Mouse (Mus musculus): Measurements from ENCODE around the gene Gm10309.
"Not testable (repeated sequence)": the region's sequence is repeated elsewhere in the genome, so short reads cannot be mapped to it uniquely, and the experiment has no call there.

Gm10309 gene

DNA sequence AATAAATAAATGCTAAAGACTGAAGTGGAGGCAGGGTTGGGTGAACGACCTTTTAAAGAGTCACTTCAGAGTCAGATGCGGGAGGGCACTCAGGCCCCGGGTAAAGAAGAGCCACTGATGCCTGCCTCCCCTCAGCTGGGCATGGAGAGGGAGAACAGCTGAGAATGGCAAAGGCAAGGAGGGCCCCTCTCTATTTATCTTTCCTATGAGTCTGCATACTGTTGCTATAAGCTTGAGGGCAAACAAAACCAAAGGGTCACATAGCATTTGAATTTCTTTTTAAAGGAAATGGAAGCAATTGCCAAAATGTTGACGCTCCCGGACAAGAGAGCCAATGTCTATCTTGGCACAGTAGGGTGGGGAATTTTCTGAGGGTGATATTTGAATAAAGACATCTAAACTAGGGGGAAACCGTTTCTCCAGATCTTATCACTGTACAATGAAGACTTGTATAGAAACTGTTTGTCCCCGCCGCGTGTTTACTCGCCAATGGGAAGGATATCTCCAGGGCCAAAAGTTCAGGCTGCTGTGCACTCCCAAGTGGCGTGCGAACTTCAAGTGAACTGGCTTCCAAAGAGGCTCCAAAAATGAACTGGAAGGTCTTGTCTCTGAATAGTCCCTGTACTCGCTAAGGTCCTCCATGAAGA is 10.1 kb upstream of the Gm10309 start:
- DNase-seq (ENCODE audit: low read depth, low spot score) = no peak

- no peak for DNase-seq (ENCODE audit: low read depth, low spot score)
Measured at GRCm38 (mm10) chr17:86509871-86510270, 4.8 kb upstream of the Gm10309 start.

DNA sequence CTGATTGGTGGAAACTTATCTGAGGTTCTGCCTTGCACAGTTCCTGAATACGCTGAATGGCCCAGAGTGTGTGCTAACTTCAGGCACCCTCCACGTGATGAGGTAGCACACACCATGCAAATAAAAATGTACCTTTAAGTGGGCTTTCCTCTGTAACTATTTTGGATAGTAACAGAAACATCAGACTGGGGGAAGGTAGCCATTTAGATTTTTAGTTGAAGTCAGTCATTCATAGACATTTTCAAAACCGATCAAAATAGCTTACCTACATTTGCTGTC is 3.1 kb upstream of the Gm10309 start:
- no peak for DNase-seq (ENCODE audit: low read depth, low spot score)

DNA sequence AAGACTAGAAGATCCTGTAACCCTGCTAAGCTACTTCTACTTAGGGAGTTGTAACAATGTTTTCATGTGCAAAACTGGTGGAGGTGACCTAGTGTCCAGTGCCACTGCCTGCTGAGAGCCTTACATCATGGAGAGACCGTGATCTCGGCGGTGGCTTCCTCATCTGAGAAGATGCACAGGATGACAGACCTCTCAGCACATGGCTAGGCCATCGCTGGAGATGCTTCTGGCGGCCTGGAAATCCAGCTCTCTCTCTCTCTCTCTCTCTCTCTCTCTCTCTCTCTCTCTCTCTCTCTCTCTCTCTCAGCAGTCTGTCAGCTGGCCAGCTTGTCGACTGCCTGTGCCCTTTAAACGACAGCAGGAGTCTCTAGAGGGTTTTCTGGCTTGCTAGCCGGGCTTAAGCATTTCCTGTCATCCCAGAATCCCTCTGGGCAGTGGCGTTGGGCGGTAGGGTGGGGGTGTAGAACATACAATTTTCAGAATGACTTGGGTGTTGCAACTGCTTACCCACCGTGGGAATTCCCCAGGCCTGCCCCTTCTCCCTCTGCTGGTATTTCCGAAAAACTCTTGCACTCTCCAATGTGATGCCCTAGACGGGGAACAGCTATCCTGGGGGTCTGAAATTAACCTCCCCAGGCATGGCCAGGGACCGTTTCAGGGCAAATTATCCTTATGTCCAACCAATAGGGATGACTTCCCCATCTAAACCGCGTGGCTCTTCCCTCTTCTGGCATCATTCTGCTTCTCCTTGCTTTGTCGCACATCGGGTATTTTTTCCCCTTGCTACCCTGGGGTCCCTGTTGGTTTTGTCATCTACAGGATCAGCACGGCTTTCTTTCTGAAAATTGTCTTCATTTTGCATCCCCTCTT is 2.5 kb upstream of the Gm10309 start:
- no peak for DNase-seq (ENCODE audit: low read depth, low spot score)

GRCm38 (mm10) chr17:86506881-86507280 is 1.8 kb upstream of the Gm10309 start:
- no peak for DNase-seq (ENCODE audit: low read depth, low spot score)

DNA sequence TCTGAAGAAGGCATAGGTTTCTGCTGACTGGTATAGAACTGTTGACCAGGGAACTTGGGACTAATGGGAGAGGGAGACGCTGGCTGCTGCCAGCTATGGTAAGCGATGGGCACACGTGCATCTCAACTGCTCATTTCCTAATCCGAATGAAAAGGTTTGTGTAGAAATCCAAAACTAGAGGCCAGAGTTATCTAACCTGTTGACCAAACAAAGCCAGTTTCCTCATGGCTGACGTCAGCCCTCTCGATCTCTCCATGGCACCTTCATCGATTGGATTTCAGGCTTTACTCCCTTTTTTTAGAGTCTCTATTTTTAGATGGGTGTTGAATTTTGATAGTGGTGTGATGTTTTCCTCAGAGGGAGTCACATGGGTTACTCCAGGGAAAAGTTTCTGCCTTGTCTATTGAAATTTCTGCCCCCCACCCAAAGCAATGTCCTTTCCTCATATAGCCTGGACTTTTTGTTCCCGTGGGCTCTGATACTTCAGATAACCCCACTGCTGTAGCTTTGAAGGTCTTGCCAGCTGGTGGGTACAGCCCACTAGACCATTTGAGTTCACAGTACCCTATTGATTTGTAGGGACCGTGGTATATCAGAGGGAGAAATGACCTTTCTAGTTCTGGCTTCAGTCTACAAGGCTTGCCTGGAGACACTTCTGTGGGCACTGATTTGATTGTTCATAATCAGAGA is 1.7 kb downstream of the Gm10309 start:
- DNase-seq (ENCODE audit: low read depth, low spot score) = no peak

DNA sequence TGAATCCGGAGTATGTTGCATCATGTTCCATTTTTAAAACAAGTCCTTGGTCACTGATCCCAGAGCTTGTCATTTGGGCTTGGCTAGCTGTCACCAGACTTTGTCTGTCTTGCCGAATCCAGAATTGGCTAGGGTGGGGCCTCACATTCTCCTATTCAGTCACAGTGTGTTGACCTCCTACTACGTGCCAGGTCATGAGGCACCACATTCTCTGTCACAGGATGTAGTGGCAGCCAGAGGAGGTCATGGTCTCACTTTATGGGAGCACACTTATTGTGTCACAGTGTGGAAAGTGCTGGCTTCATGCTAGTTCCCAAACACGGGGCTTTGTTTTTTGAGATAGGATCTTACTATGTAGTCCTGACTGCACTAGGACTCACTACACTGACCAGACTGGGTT is 3.6 kb downstream of the Gm10309 start:
- DNase-seq (ENCODE audit: low read depth, low spot score) = no peak

DNA sequence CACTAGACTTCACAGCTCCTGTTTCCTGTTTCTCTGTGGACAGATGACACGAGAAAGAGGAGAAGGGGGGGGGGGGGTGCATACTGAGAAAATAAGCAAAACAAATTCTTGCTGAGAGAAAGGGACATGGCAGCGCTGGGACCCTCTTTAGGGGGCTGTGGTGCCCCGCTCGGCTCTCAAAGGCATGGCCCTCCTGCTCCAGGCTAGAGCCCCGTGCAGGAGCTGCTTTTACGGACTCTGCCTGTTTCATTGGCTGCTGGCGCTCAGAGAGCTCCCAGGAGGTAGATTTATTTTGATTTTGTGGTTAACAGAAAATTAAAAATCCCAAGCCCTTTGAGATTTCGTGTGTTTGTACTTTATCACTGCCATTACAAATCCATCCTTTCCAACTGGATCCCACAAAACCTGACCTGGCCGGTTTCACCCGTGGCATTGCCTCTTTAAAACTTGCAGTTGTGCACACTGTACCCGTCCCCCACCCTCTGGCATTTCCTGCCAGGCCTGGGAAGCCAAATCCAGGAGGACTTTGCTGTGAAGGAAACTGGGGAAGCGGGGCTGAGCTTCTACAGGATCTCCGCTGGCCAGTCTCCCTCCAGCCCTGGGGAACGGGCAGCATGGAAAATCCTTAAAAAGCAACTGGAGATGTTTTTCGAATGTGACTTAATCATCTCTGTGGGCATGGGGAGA is 5.5 kb downstream of the Gm10309 start:
- no peak for DNase-seq (ENCODE audit: low read depth, low spot score)

DNA sequence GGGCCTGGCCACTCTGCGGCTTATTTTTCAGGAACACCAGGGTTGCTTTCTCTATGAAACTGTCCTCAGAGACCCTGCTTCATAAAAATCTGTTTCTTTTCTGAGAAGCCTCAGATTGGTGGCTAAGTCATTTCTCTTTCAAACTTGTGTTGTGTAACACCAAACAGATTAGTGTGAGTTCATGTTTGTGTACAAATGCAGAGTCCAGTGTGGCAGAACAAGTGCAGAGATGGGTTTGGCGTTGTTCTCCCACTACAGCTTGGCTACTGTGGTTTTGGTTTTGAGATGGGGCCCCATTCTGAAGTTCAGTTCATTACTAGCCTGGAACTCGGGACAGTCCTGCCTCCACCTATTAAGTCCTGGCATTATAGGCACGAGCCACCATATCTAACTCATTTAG is 7.7 kb downstream of the Gm10309 start:
- no peak for DNase-seq (ENCODE audit: low read depth, low spot score)

DNA sequence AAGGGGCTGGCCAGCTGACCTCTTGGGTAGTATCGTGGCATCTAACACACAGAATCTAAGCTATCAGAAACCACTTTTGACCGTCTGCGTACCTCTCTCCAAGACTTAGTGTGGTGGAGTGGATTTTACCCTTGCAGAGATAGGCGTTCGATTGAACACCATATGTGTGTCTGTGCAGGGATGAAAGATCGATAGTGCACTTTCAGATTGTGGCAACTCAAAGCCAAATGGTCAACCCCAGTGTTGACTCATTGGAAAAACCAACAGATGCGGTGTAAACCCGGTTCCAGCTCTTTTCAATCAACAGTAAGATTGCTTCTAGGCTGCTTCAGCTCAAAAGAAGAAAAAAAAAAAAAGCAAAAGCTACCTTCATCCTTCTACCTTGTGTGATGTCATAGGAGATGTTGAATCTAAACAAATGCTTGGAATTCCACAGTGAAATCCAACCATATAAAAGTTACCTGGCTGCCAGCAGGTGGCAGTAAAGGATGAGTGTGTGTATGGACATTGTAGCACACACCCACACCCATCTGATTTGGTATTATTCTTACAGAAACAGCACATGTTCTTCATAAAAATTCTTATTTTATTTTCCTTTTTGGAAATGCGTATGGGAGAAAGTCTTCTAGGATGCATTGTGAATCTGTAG is 8.8 kb downstream of the Gm10309 start:
- DNase-seq (ENCODE audit: low read depth, low spot score) = peak; percentile 54

GRCm38 (mm10) chr17:86494895-86495294 is 10.1 kb downstream of the Gm10309 start:
- DNase-seq (ENCODE audit: low read depth, low spot score) = no peak

- DNase-seq (ENCODE audit: low read depth, low spot score) = no peak
Measured at GRCm38 (mm10) chr17:86494494-86494893, 10.5 kb downstream of the Gm10309 start.

DNA sequence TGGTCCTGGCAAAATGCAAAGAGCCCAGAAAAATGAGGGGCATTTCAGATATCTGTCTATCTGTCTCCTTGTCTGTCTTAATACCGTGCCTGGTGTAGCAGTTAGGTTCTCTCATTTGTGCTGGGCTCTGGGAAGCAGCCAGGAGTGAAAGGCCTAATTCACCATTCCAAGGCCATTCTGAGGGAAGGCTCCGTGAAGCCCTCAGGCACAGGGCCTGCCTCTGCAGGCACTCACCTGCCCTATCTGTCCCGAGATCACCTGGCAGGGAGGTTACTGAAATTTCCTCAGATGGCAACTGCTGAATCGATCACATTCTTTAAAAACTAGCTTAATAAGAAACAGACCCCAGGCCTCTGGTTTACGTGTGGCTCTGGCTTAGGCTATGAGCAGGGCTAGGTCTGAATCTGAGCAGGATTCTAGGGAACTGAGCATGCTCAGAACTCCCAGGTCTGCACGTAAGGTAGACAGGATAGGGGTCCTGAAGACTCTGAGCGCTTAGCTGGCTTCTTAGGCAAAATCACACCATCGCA is 11.1 kb downstream of the Gm10309 start:
- DNase-seq (ENCODE audit: low read depth, low spot score) = no peak

DNA sequence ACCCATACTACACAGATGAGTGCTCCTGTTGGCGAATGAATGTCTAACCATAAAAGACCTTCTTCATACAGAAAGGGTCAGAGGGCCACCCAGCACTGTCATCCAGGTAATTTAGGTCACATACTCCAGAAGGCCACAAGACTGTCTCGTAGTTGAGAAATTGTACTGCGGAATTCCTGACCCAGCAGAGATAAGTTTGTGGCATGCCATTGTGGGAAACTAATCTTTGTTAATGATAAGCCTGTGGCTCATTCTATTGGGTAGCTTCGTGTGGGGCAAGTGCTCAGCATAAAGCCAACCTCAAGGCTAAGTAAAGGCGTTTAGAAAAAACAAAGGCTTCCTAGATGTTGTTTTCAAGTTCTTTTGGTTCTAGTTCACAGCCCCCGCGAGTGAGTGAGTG is 12.7 kb downstream of the Gm10309 start:
- no peak for DNase-seq (ENCODE audit: low read depth, low spot score)

DNA sequence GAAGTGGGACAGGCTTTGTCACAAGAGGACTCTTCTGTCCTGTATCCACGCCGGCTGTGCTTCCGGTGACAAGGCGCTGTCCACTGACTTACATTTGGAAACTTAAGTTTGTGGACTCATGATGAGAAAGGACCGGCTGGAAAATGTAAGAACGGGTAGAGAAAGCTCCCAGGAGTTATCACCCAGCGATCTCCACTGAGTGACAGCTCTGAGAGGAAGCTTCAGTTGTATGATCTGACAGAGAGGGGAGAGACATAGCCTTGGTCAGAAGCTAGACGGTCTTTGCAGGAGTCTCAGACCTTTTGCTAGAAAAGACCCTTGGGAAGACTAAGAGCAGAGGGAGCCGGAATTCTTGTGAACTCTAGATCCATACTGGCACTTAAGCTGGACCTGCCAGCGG is 15.2 kb downstream of the Gm10309 start:
- DNase-seq (ENCODE audit: low read depth, low spot score) = no peak

DNA sequence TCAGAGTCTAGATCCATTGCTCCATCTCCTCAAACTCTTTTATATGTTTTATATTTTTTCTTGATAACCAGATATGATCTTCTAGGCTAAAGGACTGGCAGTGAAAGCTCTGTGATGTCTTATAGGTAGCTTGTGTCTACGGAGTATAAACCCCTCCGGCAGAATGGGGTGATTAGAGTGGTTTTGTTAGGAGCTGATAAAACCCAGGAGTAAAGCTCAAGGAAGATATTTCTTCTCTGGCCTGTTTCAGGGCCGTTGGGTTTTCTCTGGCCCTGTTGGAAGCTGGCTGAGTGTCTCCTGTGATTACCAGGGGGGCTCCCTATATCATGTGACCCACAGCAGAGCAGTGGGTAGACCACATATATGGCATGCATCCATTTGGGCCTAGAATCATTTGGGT is 17.6 kb downstream of the Gm10309 start:
- no peak for DNase-seq (ENCODE audit: low read depth, low spot score)

DNA sequence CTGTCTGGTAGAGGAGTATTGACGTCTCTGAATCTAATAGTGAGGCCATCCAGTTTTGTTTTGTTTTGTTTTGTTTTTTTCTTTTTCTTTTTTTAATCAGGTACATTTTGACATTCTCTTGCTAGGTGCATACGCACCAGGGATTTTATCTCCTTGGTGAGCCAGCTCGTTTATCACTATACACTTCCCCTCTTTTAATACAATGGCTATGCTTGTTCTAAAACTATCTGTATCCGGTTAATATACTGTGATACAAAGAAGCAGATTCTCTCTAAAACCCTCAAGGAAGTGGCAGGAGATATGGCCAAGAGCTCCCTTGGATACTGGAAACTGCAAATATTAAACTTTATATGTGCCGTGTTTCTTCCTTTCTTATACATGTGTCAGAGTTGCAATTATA is 18.4 kb downstream of the Gm10309 start:
- no peak for DNase-seq (ENCODE audit: low read depth, low spot score)

- peak; percentile 68 for DNase-seq (ENCODE audit: low read depth, low spot score)
Measured at GRCm38 (mm10) chr17:86484087-86484737, 20.8 kb downstream of the Gm10309 start.

DNA sequence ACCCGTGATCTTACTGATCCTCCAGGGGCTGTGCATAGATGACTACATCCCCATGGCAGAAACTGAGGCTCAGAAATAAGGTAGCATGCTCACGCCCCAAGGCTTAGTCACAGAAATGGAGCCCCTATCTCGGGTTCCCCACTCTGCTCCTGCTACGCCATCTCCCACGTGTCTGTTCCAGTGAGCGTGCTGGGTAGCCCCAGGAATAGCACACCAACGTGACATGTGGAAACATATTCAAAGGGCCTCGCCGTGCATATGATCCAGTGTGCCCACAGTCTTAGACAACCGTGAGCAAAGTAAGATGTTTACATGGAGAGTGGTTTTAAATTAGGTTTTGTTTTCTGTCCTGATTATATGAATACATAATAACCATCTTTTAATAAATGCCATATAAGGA is 22.4 kb downstream of the Gm10309 start:
- DNase-seq (ENCODE audit: low read depth, low spot score) = no peak

DNA sequence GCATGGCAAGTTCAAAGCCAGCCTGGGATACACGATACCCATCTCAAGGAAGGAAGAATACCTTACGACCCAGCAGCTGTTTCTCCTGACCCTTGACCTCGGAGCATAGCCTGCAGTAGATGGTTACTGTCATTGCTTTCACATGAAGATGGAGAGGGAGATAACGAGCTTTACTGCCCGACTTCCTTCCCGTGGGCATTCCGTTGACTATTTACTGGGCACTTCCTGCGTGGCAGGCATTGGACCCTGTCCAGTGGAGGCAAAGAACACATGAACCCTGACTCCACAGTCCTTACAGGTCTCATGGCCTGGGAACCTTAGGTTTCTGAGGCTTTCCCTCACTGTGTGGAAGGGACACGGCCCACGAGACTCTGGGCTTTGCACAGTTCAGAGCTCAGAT is 25.6 kb downstream of the Gm10309 start:
- DNase-seq (ENCODE audit: low read depth, low spot score) = no peak

- DNase-seq (ENCODE audit: low read depth, low spot score) = not testable (repeated sequence)
Measured at GRCm38 (mm10) chr17:86477401-86477800, 27.6 kb downstream of the Gm10309 start.
